Mouse (Mus musculus) cerebellum, adult 9-11 months (tissue): ENCODE measurements around the gene Tigit.

Source experiments
- DNase-seq: peaks from one replicate; pipeline ENCODE4 v3.0.0; 2022

Tigit gene

DNA sequence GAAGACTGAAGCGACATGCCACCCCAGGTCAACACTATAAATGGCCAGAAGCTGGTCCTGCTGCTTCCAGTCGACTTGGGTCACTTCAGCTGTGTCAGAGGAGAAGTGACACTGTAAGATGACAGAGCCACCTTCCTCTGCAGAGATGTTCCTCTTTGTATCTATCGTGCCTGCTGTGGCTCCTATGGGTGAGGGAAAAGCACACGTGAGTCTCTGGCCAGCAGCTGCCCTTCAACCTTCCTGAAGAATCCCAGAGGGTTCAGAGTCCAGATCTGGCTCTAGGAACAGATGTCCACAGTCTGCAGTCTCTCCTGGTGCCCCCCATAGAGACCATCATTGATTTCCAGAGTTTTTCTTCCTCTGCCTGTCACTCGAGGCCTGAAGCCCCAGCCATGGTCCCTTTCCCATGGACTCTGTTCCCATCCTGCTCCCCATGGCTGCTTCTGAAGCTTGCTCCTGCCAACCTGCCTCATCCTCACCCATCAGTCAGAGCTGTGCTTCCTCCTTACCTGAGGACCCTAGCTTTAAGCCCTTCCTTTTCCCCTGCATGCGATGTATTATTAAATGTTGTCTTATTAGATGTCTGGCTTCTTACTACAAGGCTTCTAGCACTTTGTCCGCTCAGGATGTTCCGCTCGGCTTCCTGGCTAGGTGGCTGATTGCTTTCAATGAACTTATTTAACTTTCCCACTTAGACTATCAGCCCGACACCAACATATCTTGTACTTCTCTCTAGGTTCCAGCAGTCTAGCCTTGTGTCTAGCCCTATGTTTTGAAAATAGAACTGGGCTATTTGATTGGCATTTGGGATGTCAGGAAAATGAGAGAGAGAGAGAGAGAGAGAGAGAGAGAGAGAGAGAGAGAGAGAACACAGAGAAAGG, 1.6 kb downstream of the Tigit start:
- DNase-seq = no peak

DNA sequence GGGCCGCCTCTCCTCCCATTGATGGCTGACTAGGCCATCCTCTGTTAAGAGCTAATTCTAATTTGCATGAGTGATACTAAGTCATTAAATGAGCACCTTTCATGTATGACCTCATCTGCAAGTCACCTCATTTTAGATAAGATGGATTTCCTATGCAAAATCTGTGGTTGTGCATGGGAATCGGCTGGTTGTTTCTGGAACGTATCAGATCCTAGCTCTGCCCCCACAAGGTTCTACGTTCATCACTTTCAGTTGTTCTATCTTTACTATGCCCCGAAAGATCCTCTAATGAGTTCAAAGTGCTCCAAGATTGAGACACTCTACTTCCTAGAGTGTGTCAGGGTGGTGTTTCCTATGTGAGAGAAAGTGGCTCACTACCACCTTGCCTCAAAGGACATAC, 2.4 kb downstream of the Tigit start:
- DNase-seq = no peak

DNA sequence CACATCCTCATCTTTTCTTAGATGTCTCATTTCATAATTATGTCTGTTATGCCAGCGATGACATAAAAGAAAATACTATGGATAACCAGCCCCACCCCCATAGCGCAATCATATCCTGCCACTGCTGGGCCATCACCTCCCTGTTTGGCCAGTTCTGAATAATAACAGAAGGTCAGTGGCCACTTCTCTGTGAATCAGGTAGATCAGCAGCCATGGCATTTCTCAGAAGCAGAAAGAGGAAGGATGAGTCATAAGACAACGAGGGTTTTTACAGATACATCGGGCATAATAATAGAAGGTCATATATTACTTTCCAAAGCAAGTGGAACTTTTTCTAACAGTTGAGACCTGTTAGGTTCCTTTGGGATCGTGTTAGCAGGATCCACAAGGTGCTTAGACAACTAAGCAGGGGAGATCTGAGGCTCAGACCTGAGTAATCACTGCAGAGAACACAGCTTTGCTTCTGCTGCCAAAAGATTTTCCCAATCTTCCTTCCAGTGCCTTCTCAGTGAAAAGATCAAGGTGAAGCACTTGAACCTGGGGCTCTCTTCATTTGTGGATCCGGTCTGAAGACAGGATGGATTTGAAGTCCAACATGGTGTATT, 8.7 kb downstream of the Tigit start:
- no peak for DNase-seq

DNA sequence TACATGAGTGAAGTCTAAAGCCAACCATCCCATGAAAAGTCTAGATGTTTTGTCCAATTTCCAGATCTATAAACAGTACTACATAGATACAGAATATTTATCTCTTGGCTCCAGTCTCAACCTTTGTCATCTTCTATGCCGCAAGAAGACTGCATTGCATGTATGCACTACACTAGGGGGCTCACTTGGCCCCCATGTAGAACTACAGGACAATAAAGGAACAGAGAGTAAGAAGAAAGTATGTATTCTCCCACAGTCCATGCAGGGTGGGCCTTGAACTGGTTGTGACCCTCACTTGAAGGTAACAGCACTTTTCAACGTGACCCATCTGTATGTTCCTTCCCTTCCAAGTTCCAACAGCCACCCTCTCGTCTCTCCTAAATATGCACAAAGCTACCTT, 9.7 kb downstream of the Tigit start:
- no peak for DNase-seq

DNA sequence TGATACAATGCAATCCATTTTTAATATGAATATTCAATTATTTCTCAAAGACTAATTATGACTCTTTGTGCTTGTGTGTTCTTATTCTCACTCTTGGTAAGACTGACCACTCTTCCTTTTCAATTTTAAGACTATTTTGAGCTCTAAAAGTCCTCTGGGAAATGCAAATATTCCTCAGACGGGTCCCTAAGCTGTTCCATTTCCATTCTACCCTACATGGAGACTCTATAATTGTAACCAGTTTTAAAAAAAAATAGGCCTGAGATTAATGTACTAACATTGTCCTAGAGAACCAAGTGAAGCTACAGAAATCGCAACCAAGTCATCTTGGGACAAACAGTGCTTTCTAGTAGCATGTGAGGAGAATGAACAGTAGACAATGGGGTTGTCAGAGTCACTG, 10.7 kb downstream of the Tigit start:
- DNase-seq = no peak

DNA sequence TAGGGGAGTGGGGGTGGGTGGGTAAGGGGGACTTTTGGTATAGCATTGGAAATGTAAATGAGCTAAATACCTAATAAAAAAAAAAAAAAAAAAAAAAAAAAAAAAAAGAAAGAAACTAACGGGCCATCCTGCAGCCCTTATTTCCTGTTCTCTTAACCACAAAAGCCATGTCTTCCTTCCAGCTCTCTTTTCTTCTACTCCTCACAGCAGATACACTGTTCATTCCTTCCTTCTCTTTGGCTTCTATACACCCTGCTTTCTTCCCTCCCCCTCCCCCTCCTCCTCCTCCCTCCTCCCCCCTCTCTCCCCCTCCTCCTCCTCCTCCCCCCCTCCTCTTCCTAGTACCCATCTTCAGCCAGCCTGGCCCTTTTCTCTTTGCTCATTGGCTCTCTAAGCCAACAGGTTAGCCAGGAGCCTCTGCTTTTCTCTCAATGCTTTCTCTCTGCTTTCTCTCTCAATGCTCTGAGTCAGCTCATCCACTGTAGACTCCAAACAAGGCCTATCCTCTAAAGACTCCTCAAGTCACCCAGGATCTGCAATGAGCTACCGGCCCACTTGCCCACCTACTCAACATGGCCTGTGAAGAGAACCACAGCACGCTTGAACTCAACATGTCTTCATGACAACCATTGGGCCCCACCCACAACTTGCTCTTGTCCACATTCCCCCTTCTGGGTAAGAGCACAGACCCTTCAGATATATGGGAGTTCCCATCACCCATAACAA, 13.4 kb downstream of the Tigit start:
- no peak for DNase-seq

DNA sequence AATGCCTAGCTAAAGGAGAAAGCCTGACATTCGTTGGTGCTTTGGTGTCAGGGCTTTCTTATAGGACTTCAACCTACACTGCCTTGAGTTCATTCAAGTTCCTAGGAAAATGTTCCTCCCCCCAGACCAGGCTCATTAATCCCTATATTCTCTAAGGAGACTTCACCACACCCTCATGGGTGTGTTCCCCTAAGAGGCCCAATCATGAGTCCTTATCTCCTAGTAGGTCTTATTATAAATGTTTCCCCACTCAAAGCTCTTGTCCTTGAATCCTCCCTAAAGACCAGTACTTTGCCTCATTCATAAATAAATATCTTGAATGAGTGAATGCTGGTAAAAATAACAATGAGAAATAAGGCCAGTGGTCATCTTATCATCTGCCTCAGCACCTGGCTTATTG, 16.3 kb downstream of the Tigit start:
- DNase-seq = no peak

DNA sequence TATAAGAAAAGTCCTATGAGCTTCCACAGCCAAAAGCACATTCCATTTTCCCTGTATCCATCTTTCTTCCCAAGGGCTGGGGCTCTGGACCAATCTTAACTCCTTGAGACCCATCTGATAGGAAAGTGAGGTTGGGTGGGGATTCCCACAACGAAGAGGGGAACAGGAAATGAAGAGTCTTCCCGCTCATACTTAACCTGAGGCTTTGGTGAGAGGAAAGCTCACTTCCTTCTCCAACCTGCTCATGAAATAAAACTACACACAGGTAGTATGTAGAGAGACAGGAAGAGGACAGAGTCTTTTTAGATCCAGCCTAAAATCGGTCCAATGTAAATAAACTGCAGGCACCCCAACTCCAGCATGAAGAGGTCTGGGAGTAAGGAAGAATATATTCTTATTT, 17.0 kb downstream of the Tigit start:
- no peak for DNase-seq

DNA sequence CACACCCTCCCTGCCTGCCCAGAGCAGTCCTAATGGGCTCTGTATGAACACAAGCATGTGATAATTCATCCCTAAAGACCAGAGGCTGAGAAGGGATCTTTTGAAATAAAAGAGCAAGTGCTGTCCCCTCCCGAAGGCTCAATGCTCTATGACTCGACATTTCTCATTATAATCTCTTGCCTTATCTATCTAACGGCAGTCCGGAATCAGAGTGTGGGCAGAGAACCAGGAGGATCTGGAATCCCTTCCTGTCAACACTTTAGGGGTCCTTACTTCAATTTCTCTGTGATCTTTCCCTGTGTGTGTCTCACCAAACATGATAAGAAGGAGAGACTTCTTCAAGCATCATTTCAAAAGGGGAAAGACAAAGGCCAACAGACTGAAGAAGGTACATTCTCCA, 18.1 kb downstream of the Tigit start:
- no peak for DNase-seq

DNA sequence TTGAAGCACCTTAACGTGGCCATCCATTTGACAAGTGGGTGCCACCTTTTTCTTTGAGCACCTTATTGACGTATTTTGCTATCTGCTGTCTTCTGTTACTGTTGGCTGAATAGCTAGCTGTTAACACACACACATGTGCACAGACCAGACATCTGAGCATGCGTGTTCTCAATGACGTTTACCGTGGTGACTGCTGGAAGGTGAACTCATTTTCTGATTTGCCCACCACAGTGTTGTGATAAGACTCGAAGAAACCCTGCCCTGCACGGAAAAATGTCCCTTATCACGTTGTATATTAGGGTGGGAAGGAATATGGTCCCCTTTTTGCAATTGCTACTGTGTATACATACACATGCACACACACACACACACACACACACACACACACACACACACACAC, 22.7 kb downstream of the Tigit start:
- DNase-seq = no peak

DNA sequence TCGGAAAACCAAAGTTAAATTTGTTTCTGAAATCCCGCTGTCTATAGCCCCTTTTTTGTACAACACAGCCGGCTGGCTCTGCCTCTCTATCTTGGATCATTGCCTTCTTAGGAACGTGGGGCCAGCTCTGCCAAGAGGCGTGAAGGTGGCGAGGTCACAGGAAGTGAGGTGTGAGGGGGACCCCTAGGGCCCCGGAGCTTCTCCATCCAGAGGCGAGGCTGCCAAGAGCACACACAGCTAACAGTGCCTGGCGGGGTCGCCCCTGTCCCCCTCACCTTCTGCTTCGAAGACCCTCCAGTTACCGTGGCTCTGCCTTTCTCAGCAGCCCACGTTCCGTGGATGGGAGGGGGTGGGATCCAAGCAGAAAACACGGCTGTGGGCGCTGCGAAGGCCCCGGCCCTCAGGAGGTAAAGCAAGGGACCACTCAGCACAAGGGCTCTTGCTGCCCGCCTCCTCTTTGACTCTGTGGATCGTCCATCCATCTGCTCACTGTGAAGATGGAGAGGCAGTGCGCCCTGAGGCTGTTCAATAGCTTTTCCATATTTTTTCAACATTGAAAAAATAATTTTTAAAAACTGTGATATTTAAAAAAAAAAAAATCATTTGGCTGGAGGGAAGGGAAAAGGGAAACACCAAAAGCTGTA, 25.4 kb downstream of the Tigit start:
- peak; percentile 36 for DNase-seq

DNA sequence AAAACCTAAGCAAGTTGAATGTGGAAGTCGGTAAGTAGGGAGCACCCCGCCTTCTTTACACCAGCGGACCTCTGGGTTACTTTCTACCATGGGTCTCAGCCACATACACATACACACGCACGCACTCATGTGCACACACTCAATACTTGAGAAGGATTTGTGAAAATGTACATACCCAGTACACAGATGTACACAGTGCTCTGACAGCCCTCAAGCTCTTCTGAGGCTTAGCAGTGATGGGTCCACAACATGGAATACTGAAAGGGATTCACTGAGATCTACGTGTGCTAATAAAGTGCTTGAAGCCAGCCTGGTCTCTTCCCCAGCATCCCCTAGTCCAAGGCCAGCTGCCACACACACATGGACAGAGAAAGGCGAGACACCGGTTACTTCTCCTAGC, 26.7 kb downstream of the Tigit start:
- no peak for DNase-seq

DNA sequence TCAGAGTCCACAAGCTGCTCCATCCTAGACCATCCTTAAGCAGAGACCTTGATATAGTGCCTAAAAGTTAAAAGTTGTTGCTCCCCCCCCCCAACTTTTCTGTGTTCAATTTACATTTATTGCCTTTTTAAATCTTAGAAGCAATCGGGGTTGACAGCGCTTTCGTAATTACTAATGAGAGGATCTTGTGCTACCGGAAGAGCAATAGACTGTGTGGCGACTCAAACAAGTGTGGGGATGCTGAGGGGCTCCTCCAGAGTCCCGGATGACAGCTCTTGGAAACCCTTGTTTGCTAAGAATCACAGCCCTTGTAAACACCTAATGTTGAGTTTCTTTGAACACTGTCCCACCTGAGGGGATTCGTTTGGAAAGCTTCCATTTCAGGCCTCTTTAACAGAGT, 29.9 kb downstream of the Tigit start:
- DNase-seq = no peak

DNA sequence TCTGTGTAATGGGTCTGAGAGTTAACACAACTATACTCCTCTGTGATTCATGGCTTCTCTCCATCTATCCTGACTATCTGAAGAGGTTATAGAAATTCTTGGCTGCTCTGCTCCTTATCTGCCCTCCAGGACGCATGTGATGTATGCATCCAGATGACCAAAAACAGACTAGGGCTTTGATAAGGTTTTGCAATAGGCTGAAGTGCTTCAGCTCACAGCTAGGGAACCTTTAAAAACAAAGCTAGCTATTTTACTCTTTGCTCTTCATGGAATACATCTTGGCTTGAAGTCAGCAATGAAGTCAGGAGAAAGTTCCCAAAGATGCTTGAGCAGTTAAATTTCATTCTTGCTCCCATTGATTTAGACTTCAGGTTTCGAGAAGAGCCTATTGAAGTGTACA, 32.2 kb downstream of the Tigit start:
- no peak for DNase-seq

DNA sequence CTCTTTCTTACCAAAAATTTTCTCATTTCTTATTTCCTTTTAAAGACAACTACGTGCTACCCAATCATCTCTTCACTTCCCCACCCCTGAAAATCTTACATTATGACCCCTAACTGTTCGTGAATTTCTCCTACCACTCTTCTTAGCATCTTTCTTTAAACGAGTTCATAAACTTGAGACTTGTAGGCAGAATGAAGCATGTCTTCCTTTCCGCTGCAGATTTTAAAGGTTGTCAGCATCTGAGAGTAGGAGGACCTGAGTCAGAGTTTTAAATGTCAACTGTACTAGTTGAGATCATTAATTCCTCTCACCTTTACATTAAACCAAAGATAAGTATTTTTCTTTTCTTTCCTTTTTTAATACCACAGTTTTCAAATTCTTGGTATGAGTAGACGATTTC, 35.3 kb downstream of the Tigit start:
- no peak for DNase-seq

DNA sequence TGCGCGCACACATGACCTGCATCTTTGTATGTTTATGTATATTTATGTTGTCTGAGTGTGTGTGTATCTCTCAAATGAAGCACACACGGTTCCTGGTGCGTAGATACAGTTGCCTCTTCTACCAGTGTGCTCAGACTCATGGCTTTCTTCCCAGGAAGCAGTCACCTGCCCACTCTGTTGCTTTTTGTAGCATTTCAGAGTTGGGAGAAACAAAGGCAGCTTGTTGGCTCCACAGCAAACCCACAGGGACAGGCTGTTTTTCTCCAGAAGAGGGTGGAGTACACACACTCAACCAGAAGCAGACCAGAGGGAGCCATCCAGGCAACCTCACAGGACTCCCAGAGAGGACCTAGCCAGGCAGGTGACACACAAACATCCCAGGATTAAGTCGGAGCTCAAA, 38.0 kb downstream of the Tigit start:
- no peak for DNase-seq

DNA sequence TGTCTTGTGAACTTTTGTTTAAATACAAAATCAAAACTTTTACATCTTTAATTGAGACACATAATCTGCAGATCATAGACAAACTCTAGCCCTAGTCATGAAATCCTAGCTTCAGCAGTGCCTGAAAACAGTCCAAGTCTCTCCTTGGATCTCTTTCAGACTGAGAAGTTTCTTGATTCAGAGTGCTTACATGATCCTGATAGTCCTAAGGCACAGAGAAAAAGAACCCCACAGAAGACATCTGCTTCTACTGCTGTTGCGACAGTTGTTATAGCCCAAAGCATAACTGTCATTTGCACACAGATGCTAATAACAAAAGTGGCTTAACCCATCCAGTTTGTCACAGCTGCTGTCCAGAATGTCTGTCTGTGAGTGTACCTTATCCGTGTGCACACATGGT, 38.7 kb downstream of the Tigit start:
- DNase-seq = no peak

DNA sequence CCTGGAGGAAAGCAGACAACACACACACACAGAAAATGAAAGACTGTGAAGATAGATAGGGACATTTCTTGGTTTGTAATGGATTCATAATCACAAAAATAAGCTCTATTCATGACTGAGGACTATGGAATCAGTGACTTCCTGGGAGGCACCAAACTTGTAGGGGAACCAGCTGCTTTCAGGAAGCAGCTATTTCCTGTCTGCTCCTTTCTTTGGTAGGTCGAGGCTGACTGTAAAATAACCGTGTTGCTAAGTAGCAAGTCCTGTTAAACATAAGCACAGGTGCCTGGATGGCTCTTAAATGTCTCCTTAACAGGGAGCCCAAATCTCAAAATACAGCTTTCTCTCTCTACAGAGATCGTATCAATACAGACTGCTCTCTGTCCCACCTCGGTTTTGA, 39.1 kb downstream of the Tigit start:
- DNase-seq = no peak

DNA sequence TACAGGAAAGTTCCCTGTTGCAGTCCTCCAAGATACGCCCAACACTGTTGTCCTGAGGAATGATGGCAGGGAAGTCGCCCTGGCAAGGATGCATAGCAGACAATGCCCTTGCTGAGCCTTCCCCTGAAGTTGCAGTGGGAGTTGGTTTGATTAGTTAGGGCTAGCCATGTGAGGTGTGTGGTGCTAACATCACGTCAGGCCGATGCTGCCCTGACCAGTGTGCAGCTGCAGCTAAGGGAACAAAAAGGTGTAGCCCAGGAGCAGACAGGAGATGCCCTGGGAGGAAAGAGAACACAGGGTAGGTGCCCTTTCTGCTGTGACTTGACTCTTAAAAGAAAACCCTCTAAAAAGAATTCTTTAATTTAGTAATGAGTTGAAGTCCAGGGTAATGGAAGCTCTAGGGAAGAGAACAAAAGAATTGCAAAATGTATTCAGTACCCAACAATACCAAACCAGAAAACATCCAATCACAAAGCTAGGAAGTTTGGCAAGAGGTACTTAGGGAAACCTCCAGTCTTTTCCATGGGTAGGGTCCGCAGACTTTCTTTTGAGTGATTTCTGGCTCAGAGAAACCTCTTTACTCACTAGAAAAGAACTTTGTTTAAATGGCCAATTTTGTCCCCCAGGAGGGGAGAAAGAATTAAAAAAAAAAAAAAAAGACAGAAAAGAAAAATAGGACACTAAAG, 40.5 kb downstream of the Tigit start:
- no peak for DNase-seq

DNA sequence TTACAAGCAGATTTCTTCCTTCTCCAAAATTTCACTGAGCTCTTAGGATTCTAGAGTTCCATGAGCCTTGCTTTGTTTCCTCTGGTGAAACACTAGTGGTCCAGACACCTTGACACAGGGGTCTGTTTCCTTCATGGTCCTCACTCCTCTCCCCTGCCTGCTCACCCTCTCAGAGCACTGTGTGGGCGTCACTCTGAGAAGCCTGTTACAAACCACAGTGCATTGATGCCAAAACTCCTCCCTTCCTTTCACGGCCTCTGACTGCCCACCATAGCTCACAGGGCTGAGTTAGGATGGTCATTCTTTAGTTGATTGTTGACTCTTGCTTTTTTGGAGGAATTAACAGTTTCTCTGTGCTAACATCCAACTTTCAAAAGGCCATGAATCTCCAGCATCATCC, 43.6 kb downstream of the Tigit start:
- DNase-seq = no peak

DNA sequence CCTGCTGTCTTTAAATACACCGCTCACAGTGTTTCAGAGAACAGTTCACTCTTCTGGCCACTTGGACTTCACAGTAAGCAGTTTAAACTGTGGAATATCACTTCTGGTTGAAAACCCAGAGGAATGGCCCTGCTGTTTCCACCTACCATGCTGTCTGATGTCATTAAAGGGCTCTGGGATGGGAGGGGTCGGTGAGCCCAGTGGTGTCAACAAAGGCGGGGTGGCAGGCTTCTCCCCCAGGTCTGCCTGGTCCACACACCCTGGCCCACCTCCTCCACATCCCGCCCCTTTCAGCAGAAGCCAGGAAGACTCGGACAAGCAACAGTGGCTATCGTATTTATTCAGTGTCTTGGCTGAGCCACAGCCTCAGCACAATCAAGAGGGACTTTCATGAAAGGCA, 44.7 kb downstream of the Tigit start:
- DNase-seq = no peak

DNA sequence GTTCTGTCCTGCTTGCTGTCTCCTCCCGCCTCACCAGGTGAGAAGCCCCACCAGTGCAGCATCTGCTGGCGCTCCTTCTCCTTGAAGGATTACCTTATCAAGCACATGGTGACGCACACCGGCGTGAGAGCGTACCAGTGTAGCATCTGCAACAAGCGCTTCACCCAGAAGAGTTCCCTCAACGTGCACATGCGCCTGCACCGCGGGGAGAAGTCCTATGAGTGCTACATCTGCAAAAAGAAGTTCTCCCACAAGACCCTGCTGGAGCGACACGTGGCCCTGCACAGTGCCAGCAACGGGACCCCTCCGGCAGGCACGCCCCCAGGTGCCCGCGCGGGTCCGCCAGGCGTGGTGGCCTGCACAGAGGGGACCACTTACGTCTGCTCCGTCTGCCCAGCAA, 45.7 kb downstream of the Tigit start:
- DNase-seq = no peak

DNA sequence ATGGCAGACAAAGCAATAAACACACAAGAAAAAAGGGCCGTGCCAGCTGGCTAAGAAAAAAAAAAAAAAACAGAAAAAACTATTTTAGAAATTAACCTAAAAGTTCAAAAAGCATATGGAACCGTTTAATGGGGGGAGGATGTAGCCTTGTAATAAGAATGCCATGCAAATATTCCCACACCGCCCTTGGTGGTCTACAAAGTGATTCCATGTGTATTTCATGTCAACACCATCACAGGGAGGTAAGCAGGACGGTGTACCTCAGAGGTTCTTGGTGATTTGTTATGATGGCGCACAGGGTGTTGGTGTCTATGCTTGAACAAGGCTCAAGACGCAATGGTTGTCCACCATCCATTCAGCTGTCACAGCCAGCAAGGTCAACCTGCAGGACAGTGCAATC, 46.6 kb downstream of the Tigit start:
- no peak for DNase-seq
